Mouse (Mus musculus) T-cell, adult 66 days (primary cell): Measurements from ENCODE around the gene Map6. TPM values are rescaled to one million over a fixed set of nuclear protein-coding genes. Genes with fewer than 3 reads are reported as not detected.

Source experiments
- total RNA-seq, 2 experiments: library from RNA; stranded (reverse); gene quantifications; 3 replicates in 1 of 2; 4 replicates in 1 of 2; pipeline ENCODE4 v1.2.4; 2023

Map6 gene
- total RNA-seq: 1 to 10 TPM in 1 of 2 experiments, under 1 TPM in 1; 0.80 to 1.5 TPM

DNA sequence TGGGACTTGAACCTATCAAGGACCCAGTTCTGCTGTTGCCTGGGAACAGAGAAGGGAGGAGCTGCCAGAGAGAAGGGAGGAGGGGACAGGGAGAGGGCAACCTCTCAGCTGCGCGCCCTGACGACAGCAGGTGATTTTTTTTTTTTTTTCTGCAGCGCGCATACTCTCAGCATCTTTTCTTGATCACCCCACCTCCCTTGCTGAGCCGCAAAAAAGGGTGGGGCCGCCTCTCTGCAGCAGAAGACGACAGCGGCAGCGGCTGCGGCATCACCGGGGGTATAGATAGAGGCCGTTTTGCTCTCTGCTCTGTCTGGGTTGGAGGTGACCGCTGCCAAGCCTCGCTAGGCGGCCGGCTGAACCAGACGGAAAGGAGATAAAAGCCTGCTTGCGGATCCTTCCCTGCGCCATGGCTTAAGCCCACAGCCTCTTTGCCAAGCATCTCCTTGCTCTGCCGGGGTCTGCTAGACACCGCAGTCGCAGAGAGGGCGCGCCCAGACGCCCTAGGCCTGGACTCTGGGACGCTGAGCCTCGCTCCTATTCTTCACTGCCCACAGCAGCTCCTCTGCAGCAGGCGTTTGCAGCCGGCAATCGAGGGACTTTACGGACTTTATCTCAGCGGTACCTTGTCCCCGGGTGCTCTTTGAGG is at the start of gene Map6:
Gene Map6 (plus strand): TSS at position 197 of the 646 bp plus-strand sequence.

DNA sequence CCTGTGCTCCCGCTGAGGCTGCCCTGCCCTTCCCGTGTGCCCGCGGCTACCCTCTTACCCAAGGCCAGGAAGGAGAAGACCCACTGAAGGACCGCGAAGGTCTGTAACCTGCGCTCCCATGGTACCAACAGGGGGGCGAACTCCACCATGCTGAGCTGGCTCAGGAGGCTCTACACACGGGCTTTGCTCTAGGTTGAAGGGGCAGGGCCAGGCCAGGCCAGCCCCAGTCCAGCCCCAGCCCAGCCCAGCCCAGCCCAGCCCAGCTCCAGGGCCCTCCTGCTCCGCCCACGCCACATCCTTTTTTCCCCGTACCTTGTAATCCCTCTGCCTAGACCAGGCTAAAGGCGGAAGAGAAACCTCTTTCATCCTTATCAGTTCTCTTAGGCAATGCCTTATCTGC is 28.8 kb upstream of the Map6 start, which contains the start of gene Mogat2:
Gene Mogat2 (minus strand): TSS at position 203 of the 400 bp plus-strand sequence.

DNA sequence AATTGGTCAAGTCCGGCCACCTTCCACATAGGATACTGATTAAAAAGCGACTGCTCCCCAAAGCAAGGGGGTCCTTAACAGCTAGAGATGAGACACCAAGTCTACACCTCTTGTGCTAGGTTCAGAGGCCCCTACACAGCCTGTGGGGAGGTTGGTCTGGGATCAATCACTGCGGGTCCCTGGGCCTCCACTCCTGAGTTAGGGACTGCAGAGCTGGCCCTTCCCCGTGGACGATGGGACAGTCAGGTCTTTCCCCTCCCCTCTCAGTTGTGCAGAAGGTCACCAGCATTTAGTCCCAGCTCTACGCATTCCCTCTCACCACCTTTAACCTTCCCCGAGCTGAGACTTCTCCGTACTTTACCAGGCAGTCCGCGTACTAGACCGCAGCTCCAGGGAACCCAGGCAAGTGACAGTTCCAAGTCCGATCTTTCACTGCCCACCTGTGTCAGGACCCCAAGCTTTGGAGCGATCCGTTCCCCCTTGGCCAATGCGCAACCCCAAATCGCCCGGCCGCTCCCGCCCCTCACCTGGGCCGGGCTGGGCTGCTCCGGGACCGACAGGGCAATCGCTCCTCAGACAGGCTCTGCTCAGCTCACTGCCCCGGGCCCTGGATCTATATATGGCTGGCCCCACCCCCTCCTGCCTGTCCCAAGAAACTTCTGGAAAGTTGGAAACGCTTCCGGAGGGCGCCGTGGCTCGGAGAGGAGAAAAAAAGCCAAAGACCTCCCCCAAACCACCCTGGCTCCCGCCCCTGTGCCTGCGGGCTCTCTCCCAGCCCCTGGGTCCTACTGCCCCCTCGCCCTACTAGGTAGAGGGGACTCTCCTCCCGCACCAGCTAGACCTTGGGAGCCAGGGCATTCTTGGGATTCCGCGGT is 85.5 kb downstream of the Map6 start, which contains the start of gene Serpinh1:
Gene Serpinh1 (minus strand): TSS at position 714 of the 875 bp plus-strand sequence.

DNA sequence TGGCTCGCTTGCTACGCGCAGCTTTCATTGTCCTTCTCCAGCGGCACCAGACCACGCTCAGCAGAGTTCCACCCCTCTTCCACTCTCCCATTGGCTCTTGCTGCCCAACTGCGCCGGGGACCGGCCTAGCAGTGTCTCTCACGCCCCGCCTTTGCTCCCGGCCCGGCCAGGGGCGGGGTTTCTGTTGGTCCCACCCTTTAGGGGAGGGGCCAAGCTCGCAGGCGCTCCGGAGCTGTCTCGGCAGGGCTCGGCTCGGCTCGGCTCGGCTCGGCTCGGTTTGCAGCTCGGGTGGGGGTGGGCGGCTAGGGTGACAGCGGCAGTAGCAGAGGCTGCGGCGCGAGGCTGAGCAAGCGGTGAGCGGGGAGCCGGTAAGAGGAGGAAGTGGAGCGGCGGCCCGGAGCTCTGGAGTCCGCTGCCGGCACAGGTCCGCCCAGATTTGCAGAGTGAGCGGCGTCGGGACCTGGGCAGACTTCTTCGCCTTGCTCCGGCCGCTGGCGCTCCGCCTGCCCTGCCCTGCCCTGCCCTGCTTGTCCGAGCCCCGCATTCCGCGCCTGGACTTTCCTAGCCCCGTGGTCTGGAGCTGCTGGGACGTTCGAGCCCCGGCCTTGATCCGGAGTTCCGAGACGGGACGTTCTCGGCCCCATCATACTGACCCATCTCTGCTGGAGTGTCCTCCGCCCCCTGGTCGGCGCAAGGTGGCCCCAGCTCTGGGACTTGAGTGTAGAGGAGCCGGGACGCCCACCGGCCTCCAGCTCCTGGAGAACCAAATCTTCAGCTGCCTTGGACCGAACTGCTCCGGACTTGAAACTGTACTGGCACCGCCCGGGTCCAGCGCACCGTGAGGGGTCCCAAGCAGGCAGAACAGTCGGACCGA is 114.2 kb downstream of the Map6 start, which contains the start of gene Gdpd5:
Gene Gdpd5 (plus strand): TSS at position 201 of the 874 bp plus-strand sequence.

Other genes with a start within 250 kb of the Map6 start
- gene Uvrag, start 126.3 kb upstream of the Map6 start, total RNA-seq: 10 to 100 TPM; 77.0 to 90.1 TPM
- 1 to 10 TPM; 1.5 to 1.7 TPM for gene Dgat2, start 84.7 kb upstream of the Map6 start, total RNA-seq
- gene Mogat2, start 28.8 kb upstream of the Map6 start, total RNA-seq: not detected
- gene Serpinh1, start 85.8 kb downstream of the Map6 start, total RNA-seq: not detected
- 1 to 10 TPM; 5.3 to 6.4 TPM for gene Gdpd5, start 114.0 kb downstream of the Map6 start, total RNA-seq
- gene Klhl35, start 198.6 kb downstream of the Map6 start, total RNA-seq: 1 to 10 TPM in 1 of 2 experiments, under 1 TPM in 1; 0.95 to 1.2 TPM
- 1,000 to 10,000 TPM; 1,613 to 1,712 TPM for gene Rps3, start 216.3 kb downstream of the Map6 start, total RNA-seq